Mouse (Mus musculus) c-Kit-negative CD71-positive TER-119-positive erythroid progenitor cells, embryonic 14.5 days (primary cell): ENCODE results near the gene Pyurf.

ENCODE experiments used
- DNase-seq: peaks from one replicate; pipeline ENCODE4 v3.0.0-alpha.2; 2013; ENCODE audit warnings: low read depth, low spot score

Pyurf gene

DNA sequence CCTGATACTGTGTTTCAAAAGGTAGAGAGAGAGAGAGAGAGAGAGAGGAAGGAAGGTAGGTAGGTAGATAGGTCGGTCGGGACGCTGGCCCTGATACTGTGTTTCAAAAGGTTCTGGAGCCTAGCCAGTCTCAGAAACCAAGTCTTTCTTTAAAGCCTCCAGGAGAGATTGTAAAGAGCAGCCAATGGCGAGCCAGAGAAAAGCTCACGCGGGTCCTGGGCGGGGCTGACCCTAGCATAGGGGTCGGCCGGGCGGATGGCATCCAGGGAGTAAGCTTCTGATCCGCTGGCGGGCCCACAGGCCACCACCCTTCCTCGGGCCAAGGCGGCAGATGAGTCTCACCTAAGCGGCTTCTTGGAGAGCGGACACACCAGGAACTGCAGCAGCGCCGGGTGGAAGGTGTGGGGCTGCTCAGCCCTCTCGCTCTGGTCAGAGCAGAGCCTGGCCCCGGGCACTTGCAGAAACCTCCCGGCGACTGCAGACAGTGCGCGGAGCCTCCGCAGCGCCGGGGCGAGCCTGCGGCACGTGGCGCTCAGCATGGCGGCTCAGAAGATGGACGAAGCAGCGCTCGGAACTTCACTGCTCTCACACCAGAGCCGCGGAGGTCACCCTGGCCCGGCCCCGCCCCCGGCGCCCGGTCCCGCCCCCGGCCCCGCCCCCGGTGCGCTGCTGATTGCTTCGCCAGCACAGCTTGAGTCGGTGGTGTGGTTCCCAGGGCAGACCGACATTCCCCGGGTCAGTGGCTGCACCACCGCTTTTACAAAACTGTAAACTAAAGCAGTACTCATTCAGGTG lies at the start of gene Pyurf:
Gene Pyurf, minus strand, starts transcription at position 612 of the 795 bp plus-strand sequence.
- DNase-seq: peak; percentile 73

DNA sequence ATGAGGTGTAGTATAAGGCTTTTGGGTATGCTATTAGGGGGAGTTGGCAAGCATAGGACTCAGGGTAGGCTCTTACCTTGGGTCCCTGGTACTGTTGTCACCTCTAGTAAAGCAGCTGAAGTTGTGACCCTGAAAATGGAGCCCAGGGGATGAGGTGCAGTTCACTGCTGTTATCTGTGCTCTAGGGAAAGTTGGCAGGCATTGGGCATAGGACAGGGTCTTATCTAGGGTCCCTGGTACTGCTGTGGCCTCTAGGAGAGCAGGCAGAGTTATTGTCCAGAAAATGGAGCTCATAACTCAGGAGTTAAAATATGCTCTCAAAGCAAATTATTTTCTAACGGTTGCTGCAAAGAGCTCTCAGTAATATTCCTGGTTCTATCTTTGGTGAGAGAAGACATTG lies 29.5 kb upstream of the Pyurf start:
- no peak for DNase-seq

DNA sequence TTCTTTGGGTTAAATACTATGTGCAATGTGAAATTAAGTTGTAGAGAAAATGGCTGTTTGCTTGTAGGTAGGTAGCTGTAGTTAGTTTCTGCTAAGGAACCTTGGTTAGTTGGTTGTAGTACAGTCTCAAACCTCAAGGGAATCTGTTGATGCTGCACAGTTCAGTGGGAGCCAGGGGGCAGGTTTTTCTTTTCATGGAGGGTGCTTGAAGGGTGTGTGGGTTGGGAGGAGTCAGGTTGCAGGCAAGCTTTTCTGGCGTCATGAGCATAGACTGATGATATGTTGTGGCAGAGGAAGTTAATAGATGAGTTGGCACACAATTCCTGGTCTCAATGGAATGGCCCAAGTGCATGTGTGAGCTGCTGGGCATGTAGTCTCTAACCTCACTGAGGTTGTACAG lies 19.8 kb upstream of the Pyurf start:
- DNase-seq: no peak

DNA sequence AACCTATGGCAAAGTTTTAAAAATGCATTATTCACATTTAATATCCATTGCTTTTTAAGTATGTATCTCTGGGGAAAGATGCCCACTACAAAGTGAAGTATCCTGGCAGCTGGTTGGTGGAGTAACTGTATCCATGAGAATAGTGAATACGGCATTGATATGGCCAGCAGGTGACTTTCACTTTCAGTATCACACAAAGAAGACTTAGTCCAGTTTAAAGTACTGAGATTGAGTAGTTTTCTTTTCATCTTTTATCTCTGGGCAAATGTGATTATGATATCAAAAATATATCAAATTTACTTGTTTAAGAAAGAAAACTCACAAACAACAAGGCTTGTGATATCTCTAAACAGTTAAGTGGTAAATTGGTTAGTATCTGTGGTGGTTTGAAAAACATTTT lies 14.8 kb upstream of the Pyurf start:
- DNase-seq: no peak

DNA sequence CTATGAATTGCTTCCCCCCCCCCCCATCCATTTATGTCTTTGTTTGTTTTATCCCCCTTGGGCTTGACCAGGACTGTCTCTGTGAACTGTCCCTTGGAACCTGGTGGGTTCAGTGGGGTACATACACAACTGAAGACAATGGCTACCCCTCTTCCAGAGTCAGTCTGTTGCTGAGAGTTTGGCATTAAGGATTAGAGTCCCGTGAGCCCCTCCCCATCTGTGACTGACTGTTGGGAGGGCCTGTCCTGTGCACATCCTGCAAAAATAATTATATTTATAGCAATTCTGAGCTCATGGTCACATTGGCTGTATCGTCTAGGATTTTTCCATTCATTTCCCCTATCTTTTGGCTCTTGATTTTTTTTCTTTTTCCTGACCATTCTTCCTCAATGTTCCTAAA lies 11.8 kb upstream of the Pyurf start:
- peak; percentile 32 for DNase-seq

DNA sequence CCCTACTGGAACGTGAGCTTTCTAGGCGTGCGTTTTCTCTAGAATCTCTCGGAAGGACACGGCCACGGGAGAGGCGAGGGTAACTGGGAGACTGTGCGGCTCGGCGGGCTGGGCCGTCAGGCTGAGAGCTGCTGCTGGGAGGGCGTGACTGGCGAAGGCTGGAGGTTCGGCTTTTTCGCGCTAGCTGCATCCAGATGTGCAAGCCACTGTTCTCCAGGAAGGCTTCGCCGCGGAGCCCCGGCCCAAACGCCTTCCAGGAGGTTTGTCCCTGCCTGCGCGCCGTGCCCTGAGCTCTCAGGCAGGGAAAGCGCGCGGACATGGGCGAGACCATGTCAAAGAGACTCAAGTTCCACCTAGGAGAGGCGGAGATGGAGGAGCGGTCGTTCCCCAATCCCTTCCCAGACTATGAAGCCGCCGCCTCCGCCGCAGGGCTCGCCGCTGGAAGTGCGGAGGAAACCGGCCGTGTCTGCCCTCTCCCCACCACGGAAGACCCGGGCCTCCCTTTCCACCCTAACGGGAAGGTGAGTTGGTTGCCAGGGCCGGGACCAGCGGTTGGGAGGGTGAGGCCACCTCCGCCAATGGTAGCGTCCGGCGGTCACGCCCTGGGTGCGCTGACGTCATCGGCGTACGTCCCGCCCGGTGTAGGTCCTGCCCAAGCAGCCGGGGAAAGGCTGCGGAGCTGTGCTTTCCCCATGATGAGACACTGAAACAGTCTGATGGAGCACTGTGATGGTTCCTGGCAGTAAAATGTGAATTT lies 11.0 kb upstream of the Pyurf start:
- DNase-seq: peak; percentile 91

DNA sequence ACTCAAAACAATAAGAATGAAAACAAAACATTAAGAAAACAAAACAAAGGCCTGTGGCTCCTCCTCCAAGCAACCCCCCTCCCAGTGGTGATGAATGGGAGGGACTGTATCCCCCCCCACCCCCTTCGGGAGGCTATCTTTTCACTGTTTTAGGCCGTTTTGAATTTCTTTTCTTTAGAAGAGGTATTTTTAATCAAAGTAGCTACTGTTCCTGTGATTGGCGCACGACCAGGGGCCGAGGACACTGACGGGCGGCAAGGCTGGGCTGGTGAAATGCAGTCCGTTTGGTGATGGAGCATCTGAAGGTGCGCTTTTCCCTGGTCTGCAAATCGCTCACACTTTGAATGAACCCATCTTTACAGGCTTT lies 10.5 kb upstream of the Pyurf start, which contains the start of gene Lancl2:
Gene Lancl2, plus strand, starts transcription at position 165 of the 367 bp plus-strand sequence.
- no peak for DNase-seq

DNA sequence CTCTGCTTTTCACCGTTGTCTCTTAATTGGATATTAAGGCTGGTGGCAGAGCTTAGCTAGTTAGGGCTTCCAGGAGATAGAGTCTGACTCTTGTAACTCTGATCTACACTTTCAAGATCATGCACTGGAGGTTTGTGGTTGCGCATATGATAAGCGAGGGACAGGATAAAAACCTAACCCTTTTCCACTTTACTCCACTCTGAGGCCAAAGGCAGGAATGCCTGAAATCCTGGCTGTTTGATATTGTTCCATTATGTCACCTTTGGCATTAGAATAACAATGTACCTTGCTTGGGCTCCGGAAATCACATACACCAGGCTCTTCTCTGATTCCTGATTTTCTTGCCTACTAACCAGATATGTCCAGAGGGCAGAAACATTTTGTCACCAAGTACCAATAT lies 9.8 kb upstream of the Pyurf start:
- no peak for DNase-seq

DNA sequence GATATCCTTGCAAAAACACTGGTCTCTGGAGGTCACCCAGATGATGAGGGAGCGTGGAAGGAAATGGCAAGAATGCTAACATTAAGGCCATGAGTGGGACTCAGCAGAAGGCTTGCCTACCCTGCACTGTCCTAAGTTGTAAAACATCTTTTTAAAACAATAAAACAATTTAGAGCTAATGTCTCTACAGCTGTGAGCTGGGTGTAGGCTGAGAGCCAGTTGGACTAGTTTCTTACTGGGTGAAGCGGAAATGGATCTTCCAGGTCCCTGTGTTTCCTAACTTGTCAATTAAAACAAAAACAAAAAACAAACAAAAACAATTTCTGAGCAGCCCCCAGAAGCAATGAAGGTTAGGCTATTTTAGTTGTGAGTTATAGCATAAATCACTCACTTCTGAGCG lies 1.2 kb upstream of the Pyurf start:
- DNase-seq: no peak

DNA sequence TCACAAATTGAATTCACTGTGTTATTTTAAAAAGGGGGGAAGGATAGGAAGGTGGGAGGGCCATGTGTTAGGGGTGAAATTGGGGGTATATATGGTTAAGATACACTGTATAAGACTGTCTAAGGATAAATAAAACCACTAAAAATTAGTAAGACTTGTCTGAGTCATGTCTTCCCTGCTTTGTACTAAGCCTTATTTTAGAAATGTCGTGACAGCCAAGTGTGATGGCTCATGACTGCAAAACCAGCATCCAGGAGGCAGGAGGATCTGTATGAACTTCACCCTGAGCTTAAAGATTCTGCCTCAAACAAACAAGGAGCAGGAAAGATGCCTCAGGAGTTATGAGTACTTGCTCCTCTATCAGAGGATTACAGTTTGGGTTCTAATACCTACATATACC lies 7.7 kb downstream of the Pyurf start:
- no peak for DNase-seq

DNA sequence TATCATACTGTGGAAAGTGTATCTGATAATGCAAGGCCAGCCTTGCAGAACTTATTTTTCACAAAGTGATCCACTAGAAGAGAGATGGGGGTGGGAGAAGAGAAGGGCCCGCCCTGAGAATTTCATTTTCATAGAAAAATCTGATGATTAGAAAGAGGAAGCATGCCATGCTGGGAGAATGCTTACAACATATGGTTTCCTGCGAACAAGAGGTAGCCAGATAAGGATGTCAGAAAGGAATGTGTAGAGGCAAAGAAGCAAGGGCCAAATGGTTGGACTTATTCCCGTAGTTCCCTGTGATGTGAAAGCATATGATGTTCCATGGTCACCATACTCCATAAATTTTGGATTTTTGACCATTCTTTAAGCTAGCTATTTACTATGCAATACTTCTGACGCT lies 30.6 kb downstream of the Pyurf start:
- no peak for DNase-seq

DNA sequence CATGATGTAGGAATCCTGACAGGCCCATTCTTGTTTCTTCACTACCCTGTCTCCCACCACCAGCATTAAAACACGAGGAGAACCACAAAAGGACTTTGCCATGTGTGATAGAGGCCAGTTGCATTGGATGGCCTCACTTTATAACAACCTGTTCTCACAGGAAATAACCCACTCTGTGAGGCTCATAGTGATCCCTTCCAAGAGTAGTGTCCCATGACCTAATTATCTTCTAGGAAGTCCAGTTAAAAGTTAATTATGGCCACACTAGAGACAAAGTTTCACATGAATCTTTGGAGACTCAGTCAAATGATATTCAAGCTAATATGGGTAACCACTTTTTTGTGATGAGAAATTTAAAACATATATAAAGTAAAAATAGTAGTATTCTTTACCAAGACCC lies 44.6 kb downstream of the Pyurf start:
- DNase-seq: no peak

DNA sequence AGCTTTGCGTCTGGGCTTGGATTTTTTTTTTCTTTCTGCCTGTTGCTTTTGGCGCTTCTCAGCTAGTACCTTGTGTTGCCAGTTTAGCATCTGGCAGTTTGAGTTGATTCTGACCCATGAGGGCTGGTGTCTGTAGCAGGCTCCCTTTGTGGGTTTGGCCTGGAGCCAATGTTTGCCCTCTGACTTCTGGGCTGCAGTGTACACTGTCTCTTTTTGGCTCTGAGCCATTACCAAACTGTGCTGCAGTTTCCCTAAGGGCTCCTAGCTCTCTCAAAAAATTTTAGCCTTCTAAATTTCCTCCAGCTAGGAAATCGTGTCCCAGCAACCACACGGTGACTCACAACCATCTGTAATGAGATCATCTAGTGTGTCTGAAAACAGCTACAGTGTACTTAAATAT lies 50.1 kb downstream of the Pyurf start:
- no peak for DNase-seq

DNA sequence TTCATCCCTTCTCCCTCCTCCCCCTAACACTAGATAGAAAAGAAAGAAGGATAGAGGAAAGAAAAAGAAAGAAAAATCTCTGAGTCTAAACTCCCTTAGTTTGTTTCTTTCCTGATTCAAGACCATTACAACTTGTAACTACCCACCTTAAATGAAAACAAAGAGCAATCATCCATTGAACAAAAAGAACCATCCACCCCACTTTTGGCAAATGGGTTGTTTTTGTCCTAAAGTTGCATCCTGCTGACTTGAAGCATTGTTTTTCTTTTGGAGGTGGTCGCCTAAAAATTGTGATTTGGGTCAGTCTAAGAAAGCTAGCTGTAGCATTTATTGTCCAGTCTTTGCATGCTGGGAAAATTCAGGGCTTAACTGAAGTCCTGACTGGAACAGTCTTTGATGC lies 52.3 kb downstream of the Pyurf start:
- DNase-seq: no peak
